Mouse (Mus musculus) embryonic facial prominence, embryonic 15.5 days (tissue): ENCODE measurements around the gene Cyp2c37. TPM values are rescaled to one million over a fixed set of nuclear protein-coding genes. Genes with fewer than 3 reads are reported as not detected.
"Not testable (repeated sequence)": the region's sequence is repeated elsewhere in the genome, so short reads cannot be mapped to it uniquely, and the experiment has no call there.

Experiments
- ATAC-seq: fragments of 200-750 bp; cut with Nextera tagmentation; 2 replicates; pipeline ENCODE4 v1.8.0; 2017; ENCODE audit warnings: low read depth, moderate TSS enrichment; ENCODE audit not compliant: insufficient number of reproducible peaks, low FRiP score, low TSS enrichment
- H3K27ac ChIP-seq: fragments of 300-500 bp; sonication (generic); replicated peaks from 2 replicates; pipeline ENCODE4 v1.5.1; 2015; ENCODE audit warnings: mild to moderate bottlenecking, inconsistent platforms
- H3K27me3 ChIP-seq: fragments of 300-500 bp; sonication (generic); 2 replicates; pipeline ENCODE4 v1.6.1; 2015; ENCODE audit warnings: inconsistent platforms
- H3K36me3 ChIP-seq: fragments of 300-500 bp; sonication (generic); 2 replicates; pipeline ENCODE4 v1.6.1; 2015; ENCODE audit warnings: mild to moderate bottlenecking, inconsistent platforms
- H3K4me1 ChIP-seq: fragments of 300-500 bp; sonication (generic); 2 replicates; pipeline ENCODE4 v1.6.1; 2015; ENCODE audit warnings: inconsistent platforms
- H3K4me2 ChIP-seq: fragments of 300-500 bp; sonication (generic); replicated peaks from 2 replicates; pipeline ENCODE4 v1.6.1; 2015; ENCODE audit warnings: mild to moderate bottlenecking, inconsistent platforms
- H3K4me3 ChIP-seq: fragments of 300-500 bp; sonication (generic); replicated peaks from 2 replicates; pipeline ENCODE4 v1.5.1; 2015; ENCODE audit warnings: mild to moderate bottlenecking, inconsistent platforms
- H3K9ac ChIP-seq: fragments of 300-500 bp; sonication (generic); 2 replicates; pipeline ENCODE4 v1.6.1; 2015; ENCODE audit warnings: inconsistent platforms
- H3K9me3 ChIP-seq: fragments of 300-500 bp; sonication (generic); replicated peaks from 2 replicates; pipeline ENCODE4 v1.6.1; 2016; ENCODE audit warnings: inconsistent platforms
- WGBS: fragments of 180-500 bp; shearing (Covaris S2); methylation state at CpG from one replicate; pipeline ENCODE4 v1.1.7; 2015; 5-methylcytosine and 5-hydroxymethylcytosine counted together
- polyA plus RNA-seq: library from polyadenylated mRNA; unstranded; fragments of >200 nt; fragmentation: Nextera tagmentation; extraction: Ambion mirVana; gene quantifications from 2 replicates; pipeline ENCODE4 v1.2.1, GENCODE M21; 2015

Gene Cyp2c37
- not detected in 2 replicates for polyA plus RNA-seq

GRCm38 (mm10) chr19:39992140-39992539, at the start of gene Cyp2c37:
Gene Cyp2c37, plus strand, starts transcription at chr19:39992424.
- H3K27ac ChIP-seq, ATAC-seq, H3K9me3 ChIP-seq, H3K4me1 ChIP-seq, H3K4me2 ChIP-seq, H3K27me3 ChIP-seq, H3K9ac ChIP-seq, H3K4me3 ChIP-seq, H3K36me3 ChIP-seq: not testable (repeated sequence)
- 98% methylated on average over 1 of the region's 1 CpGs for WGBS

- H3K36me3 ChIP-seq, H3K9me3 ChIP-seq, ATAC-seq, H3K4me1 ChIP-seq, H3K4me3 ChIP-seq, H3K9ac ChIP-seq, H3K27ac ChIP-seq, H3K4me2 ChIP-seq, H3K27me3 ChIP-seq: not testable (repeated sequence)
Measured at GRCm38 (mm10) chr19:39960861-39961260, 31.4 kb upstream of the Cyp2c37 start.

- WGBS, result 88% methylated on average over 3 of the region's 3 CpGs
- H3K27ac ChIP-seq, H3K9me3 ChIP-seq, H3K27me3 ChIP-seq, H3K4me3 ChIP-seq, H3K4me2 ChIP-seq, H3K36me3 ChIP-seq, H3K4me1 ChIP-seq, H3K9ac ChIP-seq, ATAC-seq: not testable (repeated sequence)
Measured at GRCm38 (mm10) chr19:39971096-39971495, 21.1 kb upstream of the Cyp2c37 start.

- Histone ChIP-seq H3K9ac (no peak overlapping the region), H3K9me3 (no peaks in the 10 kb centered on the region), H3K4me2 (no peak overlapping the region), H3K27ac (no peak overlapping the region), H3K4me1 (no peaks in the 10 kb centered on the region), H3K27me3 (no peaks in the 10 kb centered on the region), H3K4me3 (no peak overlapping the region), H3K36me3 (no peaks in the 10 kb centered on the region)
- 66% methylated on average over 2 of the region's 2 CpGs for WGBS
- ATAC-seq, result no peak
Measured at GRCm38 (mm10) chr19:39989471-39989870, 2.8 kb upstream of the Cyp2c37 start.

Other genes starting within 250 kb of the Cyp2c37 start
- not detected in 2 replicates for gene Cyp2c40, start 179.6 kb upstream of the Cyp2c37 start, polyA plus RNA-seq
- gene Cyp2c69, start 105.6 kb upstream of the Cyp2c37 start, polyA plus RNA-seq, result not detected in 2 replicates
- not detected in 2 replicates for gene Cyp2c54, start 81.4 kb downstream of the Cyp2c37 start, polyA plus RNA-seq
- not detected in 2 replicates for gene Cyp2c50, start 97.3 kb downstream of the Cyp2c37 start, polyA plus RNA-seq
- not detected in 2 replicates for gene Cyp2c70, start 194.9 kb downstream of the Cyp2c37 start, polyA plus RNA-seq